Mouse (Mus musculus): ENCODE measurements around the gene Dpy19l1. TPM values are rescaled to one million over a fixed set of nuclear protein-coding genes. Genes with fewer than 3 reads are reported as not detected.

Dpy19l1 gene
- polyA plus RNA-seq, 1 experiment from 2014 or later, result 9.3 TPM

GRCm38 (mm10) chr9:24410439-24410838, 92.5 kb downstream of the Dpy19l1 start:
- 94% methylated on average over 1 of the region's 1 CpGs for WGBS
- Histone ChIP-seq H3K36me3 (peaks cover 16% of the 10 kb centered on the region), H3K27ac (no peak overlapping the region), H3K9me3 (replicated peaks) (no peaks in the 10 kb centered on the region), H3K27me3 (no peaks in the 10 kb centered on the region), H3K4me1 (no peaks in the 10 kb centered on the region), H3K4me2 (no peak overlapping the region), H3K9ac (no peak overlapping the region), H3K4me3 (replicated peaks) (no peak overlapping the region)
- no peak for ATAC-seq (replicated peaks; ENCODE audit: low FRiP score)

- Histone ChIP-seq H3K9me3 (replicated peaks) (no peaks in the 10 kb centered on the region), H3K27ac (no peak overlapping the region), H3K27me3 (no peaks in the 10 kb centered on the region), H3K9ac (no peak overlapping the region), H3K4me1 (no peaks in the 10 kb centered on the region), H3K4me3 (replicated peaks) (no peak overlapping the region), H3K4me2 (no peak overlapping the region), H3K36me3 (peaks cover 10% of the 10 kb centered on the region)
- no peak for ATAC-seq (replicated peaks; ENCODE audit: low FRiP score)
- WGBS, result 74% methylated on average over 3 of the region's 3 CpGs
Measured at GRCm38 (mm10) chr9:24407992-24408391, 94.9 kb downstream of the Dpy19l1 start.

- ATAC-seq (replicated peaks; ENCODE audit: low FRiP score), result no peak
- WGBS, result 79% methylated on average over 3 of the region's 3 CpGs
- H3K36me3 ChIP-seq, result no peaks in the 10 kb centered on the region
- no peak overlapping the region for H3K4me2 ChIP-seq
- H3K9me3 ChIP-seq (replicated peaks), result no peaks in the 10 kb centered on the region
- no peak overlapping the region for H3K4me3 ChIP-seq (replicated peaks)
- H3K27me3 ChIP-seq, result no peaks in the 10 kb centered on the region
- no peak overlapping the region for H3K27ac ChIP-seq
- no peak overlapping the region for H3K9ac ChIP-seq
- no peaks in the 10 kb centered on the region for H3K4me1 ChIP-seq
Measured at GRCm38 (mm10) chr9:24394146-24394545, 108.8 kb downstream of the Dpy19l1 start.

GRCm38 (mm10) chr9:24390807-24391370, 112.1 kb downstream of the Dpy19l1 start:
- no peaks in the 10 kb centered on the region for H3K27me3 ChIP-seq
- no peak for ATAC-seq (replicated peaks; ENCODE audit: low FRiP score)
- H3K27ac ChIP-seq, result no peak overlapping the region
- H3K4me1 ChIP-seq, result no peaks in the 10 kb centered on the region
- 82% methylated on average over 8 of the region's 8 CpGs for WGBS
- no peaks in the 10 kb centered on the region for H3K36me3 ChIP-seq
- H3K9me3 ChIP-seq (replicated peaks), result no peaks in the 10 kb centered on the region
- no peak overlapping the region for H3K4me2 ChIP-seq
- no peak overlapping the region for H3K9ac ChIP-seq
- no peak overlapping the region for H3K4me3 ChIP-seq (replicated peaks)

- no peak overlapping the region for H3K4me3 ChIP-seq (replicated peaks)
- H3K36me3 ChIP-seq, result no peaks in the 10 kb centered on the region
- H3K27me3 ChIP-seq, result no peaks in the 10 kb centered on the region
- no peaks in the 10 kb centered on the region for H3K4me1 ChIP-seq
- no peak overlapping the region for H3K9ac ChIP-seq
- no peaks in the 10 kb centered on the region for H3K9me3 ChIP-seq (replicated peaks)
- H3K4me2 ChIP-seq, result no peak overlapping the region
- H3K27ac ChIP-seq, result no peak overlapping the region
- ATAC-seq (replicated peaks; ENCODE audit: low FRiP score), result no peak
Measured at GRCm38 (mm10) chr9:24387230-24387629, 115.7 kb downstream of the Dpy19l1 start.

- no peaks in the 10 kb centered on the region for H3K4me1 ChIP-seq
- H3K9ac ChIP-seq, result no peak overlapping the region
- no peaks in the 10 kb centered on the region for H3K9me3 ChIP-seq (replicated peaks)
- H3K4me3 ChIP-seq (replicated peaks), result no peak overlapping the region
- H3K27ac ChIP-seq, result no peak overlapping the region
- H3K27me3 ChIP-seq, result no peaks in the 10 kb centered on the region
- no peak overlapping the region for H3K4me2 ChIP-seq
- H3K36me3 ChIP-seq, result no peaks in the 10 kb centered on the region
- WGBS, result 56% methylated on average over 3 of the region's 3 CpGs
- no peak for ATAC-seq (replicated peaks; ENCODE audit: low FRiP score)
Measured at GRCm38 (mm10) chr9:24379321-24379720, 123.6 kb downstream of the Dpy19l1 start.

GRCm38 (mm10) chr9:24378848-24379247, 124.1 kb downstream of the Dpy19l1 start:
- 93% methylated on average over 2 of the region's 2 CpGs for WGBS
- no peaks in the 10 kb centered on the region for H3K27me3 ChIP-seq
- ATAC-seq (replicated peaks; ENCODE audit: low FRiP score), result no peak
- H3K4me3 ChIP-seq (replicated peaks), result no peak overlapping the region
- no peaks in the 10 kb centered on the region for H3K9me3 ChIP-seq (replicated peaks)
- H3K4me2 ChIP-seq, result no peak overlapping the region
- no peak overlapping the region for H3K27ac ChIP-seq
- H3K4me1 ChIP-seq, result no peaks in the 10 kb centered on the region
- H3K36me3 ChIP-seq, result no peaks in the 10 kb centered on the region
- no peak overlapping the region for H3K9ac ChIP-seq

Other genes starting within 250 kb of the Dpy19l1 start
- gene Cypt4, start 122.1 kb upstream of the Dpy19l1 start, polyA plus RNA-seq (2015; fragmentation: Nextera tagmentation; extraction: Ambion mirVana), result not detected in 2 replicates
- not detected in 2 replicates for gene Dpy19l2, start 193.2 kb upstream of the Dpy19l1 start, polyA plus RNA-seq (2015; fragmentation: Nextera tagmentation; extraction: Ambion mirVana)

All from kidney, embryonic 15.5 days (tissue).